23 mouse cellular contexts compared by ENCODE assay signal in the genomic region with DNA sequence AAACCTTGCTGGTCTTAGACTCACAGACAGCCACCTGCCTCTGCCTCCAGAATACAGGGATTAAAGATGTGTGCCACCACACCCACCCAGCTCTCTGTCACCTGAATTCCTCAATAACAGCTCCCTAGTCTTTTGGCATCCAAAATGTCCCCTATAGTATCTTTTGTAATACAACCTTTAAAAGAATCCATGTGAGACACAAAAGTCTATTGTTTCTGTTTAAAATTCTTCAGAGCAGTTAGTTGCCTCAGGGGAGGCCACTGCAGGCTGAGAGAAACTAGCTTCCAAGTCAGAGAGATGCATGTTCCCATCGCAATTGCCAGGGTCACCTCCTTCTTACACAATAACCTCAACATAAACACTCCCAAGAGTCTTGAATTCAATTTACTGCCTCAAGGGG.
A peak's percentile ranks its signal among the peaks of the same experiment; 100 is the strongest.
DNase-seq lines count a peak whose midpoint lies in the region; TF ChIP-seq lines count a peak whose summit lies in the region.
"Had no signal": no experiment of that assay in that cellular context is flagged by ENCODE, and none has a peak within 500 bp of the region (broad histone marks: within the 10 kb centered on the region; RNA-seq: fewer than 3 reads in every experiment).

No protein-coding gene starts in this region.

- TF ChIP-seq EP300 in ES-Bruce4 (IDR thresholded peaks at IDR 0.05; ENCODE audit: insufficient read depth, low read depth, low read length) = 0 out of 2 replicates have a peak, but pooled peaks have one; percentile 19

- in situ Hi-C loops in ES-E14 (cut with MboI; ENCODE audit: low sequenced_read_pairs in 2 of 2, unreplicated experiment in 2 of 2) = loop anchor here in 1 of 2 experiments (25.0 kb wide), 1 partner anchor 143 kb away; no protein-coding TSS in a partner anchor

- TF ChIP-seq POLR2A in ES-Bruce4 (IDR thresholded peaks at IDR 0.05; ENCODE audit: insufficient read depth, low read length) = no peak

- no peak overlapping the region for H3K9ac ChIP-seq in ES-Bruce4 (ENCODE audit: low read depth, poor library complexity, severe bottlenecking)
- no peak overlapping the region for H3K9ac ChIP-seq in ES-E14 (ENCODE audit: insufficient read depth, low read depth, low read length, poor library complexity, severe bottlenecking)
- H3K9ac ChIP-seq: embryonic facial prominence, embryonic 13.5 days; embryonic facial prominence, embryonic 15.5 days; forebrain, embryonic 12.5 days had no signal

- no peak overlapping the region for H3K27ac ChIP-seq in ES-Bruce4 (ENCODE audit: insufficient read depth, low read length)
- no peak overlapping the region for H3K27ac ChIP-seq in ES-E14 (ENCODE audit: insufficient read depth, low read depth, low read length, poor library complexity, severe bottlenecking)
- peak overlapping the region; percentile 48; the same call in 1 of the 2 replicates for H3K27ac ChIP-seq in brown adipose tissue, adult 24 weeks (replicated peaks; ENCODE audit: low read depth, low read length)
- H3K27ac ChIP-seq: embryonic facial prominence, embryonic 13.5 days; embryonic facial prominence, embryonic 15.5 days; forebrain, embryonic 10.5 days; forebrain, embryonic 12.5 days had no signal

- no peak overlapping the region for H3K4me3 ChIP-seq in ES-Bruce4 (ENCODE audit: low read depth, low read length)
- no peak overlapping the region for H3K4me3 ChIP-seq in ES-E14 (ENCODE audit: insufficient read depth in 1 of 2, low read depth in 1 of 2, low read length in 2 of 2, poor library complexity in 1 of 2, severe bottlenecking in 1 of 2)
- no peak overlapping the region for H3K4me3 ChIP-seq in brown adipose tissue, adult 24 weeks (ENCODE audit: insufficient read depth, low read depth, low read length)
- H3K4me3 ChIP-seq: embryonic facial prominence, embryonic 13.5 days; embryonic facial prominence, embryonic 15.5 days; erythroblast, embryonic 14.5 days; forebrain, embryonic 10.5 days; forebrain, embryonic 12.5 days had no signal

- H3K9me3 ChIP-seq in ES-Bruce4 (replicated peaks; ENCODE audit: control insufficient read depth, insufficient read depth, low read length, poor library complexity, severe bottlenecking) = no peaks in the 10 kb centered on the region; the same call in 1 of the 2 replicates
- no peaks in the 10 kb centered on the region for H3K9me3 ChIP-seq in ES-E14 (ENCODE audit: control insufficient read depth, insufficient read depth, low read depth, low read length)
- H3K9me3 ChIP-seq: embryonic facial prominence, embryonic 13.5 days; embryonic facial prominence, embryonic 15.5 days; forebrain, embryonic 10.5 days; forebrain, embryonic 12.5 days had no signal

- H3K36me3 ChIP-seq in ES-Bruce4 (ENCODE audit: control insufficient read depth, insufficient read depth, low read length, poor library complexity, severe bottlenecking) = no peaks in the 10 kb centered on the region
- H3K36me3 ChIP-seq in ES-E14 (ENCODE audit: control insufficient read depth, insufficient read depth, low read length, poor library complexity, severe bottlenecking) = no peaks in the 10 kb centered on the region
- H3K36me3 ChIP-seq: embryonic facial prominence, embryonic 13.5 days; embryonic facial prominence, embryonic 15.5 days; forebrain, embryonic 10.5 days; forebrain, embryonic 12.5 days had no signal

- no peaks in the 10 kb centered on the region for H3K27me3 ChIP-seq in ES-Bruce4 (ENCODE audit: control insufficient read depth, insufficient read depth, low read length, poor library complexity, severe bottlenecking)
- H3K27me3 ChIP-seq: CH12.LX; embryonic facial prominence, embryonic 13.5 days; embryonic facial prominence, embryonic 15.5 days; forebrain, embryonic 12.5 days had no signal

- DNase-seq in ES-E14 (ENCODE audit: low read depth, low spot score) (peak; percentile 29), ZHBTc4 (ENCODE audit: low read depth, low spot score) (peak; percentile 77)
- DNase-seq in heart, postnatal 10 days = no peak
- no peak for DNase-seq in urinary bladder, postnatal 4 days (ENCODE audit: low spot score in 2 of 2)
- DNase-seq in layer of hippocampus, postnatal 10 days (ENCODE audit: low spot score in 2 of 2) = no peak
- DNase-seq: adrenal gland, adult 8-10 months; adrenal gland, postnatal 14 days; adrenal gland, postnatal 36 days; B cell, adult 2 months; cerebellum, adult 11 months; cerebellum, adult 18-20 months; cerebellum, adult 8-10 months; cerebellum, adult 9-11 months; cerebellum, postnatal 14 days; cerebellum, postnatal 36 days had no signal

- TF ChIP-seq CTCF in ES-Bruce4 (IDR thresholded peaks at IDR 0.05; ENCODE audit: low read depth, low read length) = no peak

- intact Hi-C loops in heart, postnatal 10 days (cut with DNase I) = no loop called here

- H3K4me1 ChIP-seq in ES-Bruce4 (ENCODE audit: control insufficient read depth, insufficient read depth, low read length) (no peaks in the 10 kb centered on the region), ES-E14 (ENCODE audit: control insufficient read depth in 2 of 2, insufficient read depth in 2 of 2, low read length in 2 of 2, poor library complexity in 1 of 2) (no peaks in the 10 kb centered on the region; a peak in 1 of 4 replicates)
- H3K4me1 ChIP-seq in brown adipose tissue, adult 24 weeks (ENCODE audit: control insufficient read depth, insufficient read depth, insufficient read length, low read length) = no peaks in the 10 kb centered on the region; the same call in 1 of the 2 replicates
- H3K4me1 ChIP-seq: forebrain, embryonic 12.5 days had no signal

TF ChIP-seq in ES-E14, 5 proteins besides CTCF, POLR2A, EP300 and RAD21:
- TF ChIP-seq ZC3H11A (IDR thresholded peaks at IDR 0.05; ENCODE audit: borderline replicate concordance, low read depth, low read length) = no peak
- no peak for TF ChIP-seq CHD2 (IDR thresholded peaks at IDR 0.05; ENCODE audit: low read depth, low read length)
- no peak for TF ChIP-seq MAFK (IDR thresholded peaks at IDR 0.05; ENCODE audit: insufficient read depth, low read depth, low read length)
- no peak for TF ChIP-seq HCFC1 (IDR thresholded peaks at IDR 0.05; ENCODE audit: borderline replicate concordance, insufficient read depth, low read length)
- no peak for TF ChIP-seq ZNF384 (IDR thresholded peaks at IDR 0.05; ENCODE audit: low read depth, low read length)

Comparison
In these comparisons a context has a peak if more than half of its experiments do, and no peak if none do; other contexts are left out.
1. DNase-seq: peak in ES-E14 (single experiment) and ZHBTc4 (single experiment); none in heart, postnatal 10 days (0 of 2), urinary bladder, postnatal 4 days (0 of 2) and layer of hippocampus, postnatal 10 days (0 of 2).